Mouse (Mus musculus) neutrophil, adult 65 days (primary cell): Measurements from ENCODE around the gene Olfr1284. TPM values are rescaled to one million over a fixed set of nuclear protein-coding genes. Genes with fewer than 3 reads are reported as not detected.

Experiments
- total RNA-seq: library from RNA; stranded (reverse); gene quantifications from 2 replicates; pipeline ENCODE4 v1.2.4, GENCODE M21; 2023

The Olfr1284 gene
- not detected in 2 replicates for total RNA-seq

GRCm38 (mm10) chr2:111375222-111375621 is at the start of gene Olfr1284:
Olfr1284 (plus strand) TSS chr2:111375522.

GRCm38 (mm10) chr2:111326220-111326619 is 49.1 kb upstream of the Olfr1284 start, which contains the start of gene Olfr1281:
Olfr1281 (plus strand) TSS chr2:111326520.

DNA sequence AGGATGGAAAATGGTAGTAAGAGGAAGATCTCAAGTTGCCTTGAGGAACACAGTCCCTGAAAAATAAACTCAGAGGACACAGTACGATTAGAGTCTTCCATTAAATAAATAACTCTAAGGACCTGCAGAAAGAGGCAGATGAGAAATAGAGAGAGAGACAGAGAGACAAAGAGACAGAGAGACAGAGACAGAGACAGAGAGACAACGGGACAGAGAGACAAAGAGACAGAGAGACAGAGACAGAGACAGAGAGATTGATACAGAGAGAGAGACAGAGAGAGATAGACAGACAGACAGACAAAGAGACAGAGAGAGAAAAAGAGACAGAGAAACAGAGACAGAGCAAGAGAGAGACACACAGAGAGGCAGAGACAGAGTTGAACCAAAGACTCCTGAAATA is 39.3 kb upstream of the Olfr1284 start, which contains the start of gene Olfr1282:
TSS of gene Olfr1282 (minus strand) at position 101 of the 400 bp plus-strand sequence.

GRCm38 (mm10) chr2:111366490-111366889 is 8.8 kb upstream of the Olfr1284 start, which contains the start of gene Olfr1283:
Olfr1283 (plus strand) TSS chr2:111366790.

GRCm38 (mm10) chr2:111422931-111423330 is 47.6 kb downstream of the Olfr1284 start, which contains the start of gene Olfr1286:
Olfr1286 (minus strand) TSS chr2:111423115.

Other genes with a start within 250 kb of the Olfr1284 start
- gene Gm15130, start 222.6 kb upstream of the Olfr1284 start, total RNA-seq: not detected in 2 replicates
- gene 4930430A15Rik, start 145.9 kb upstream of the Olfr1284 start, total RNA-seq: not detected in 2 replicates
- not detected in 2 replicates for gene Olfr1275, start 140.2 kb upstream of the Olfr1284 start, total RNA-seq
- not detected in 2 replicates for gene Olfr1276, start 121.0 kb upstream of the Olfr1284 start, total RNA-seq
- gene Olfr1277, start 101.4 kb upstream of the Olfr1284 start, total RNA-seq: not detected in 2 replicates
- not detected in 2 replicates for gene Olfr1278, start 85.4 kb upstream of the Olfr1284 start, total RNA-seq
- gene Olfr1279, start 74.9 kb upstream of the Olfr1284 start, total RNA-seq: not detected in 2 replicates
- gene Olfr1280, start 61.5 kb upstream of the Olfr1284 start, total RNA-seq: not detected in 2 replicates
- gene Olfr1281, start 49.0 kb upstream of the Olfr1284 start, total RNA-seq: not detected in 2 replicates
- not detected in 2 replicates for gene Olfr1282, start 39.4 kb upstream of the Olfr1284 start, total RNA-seq
- gene Olfr1283, start 8.7 kb upstream of the Olfr1284 start, total RNA-seq: not detected in 2 replicates
- gene Olfr1286, start 47.6 kb downstream of the Olfr1284 start, total RNA-seq: not detected in 2 replicates
- not detected in 2 replicates for gene Olfr1287, start 73.6 kb downstream of the Olfr1284 start, total RNA-seq
- gene Olfr1288, start 98.6 kb downstream of the Olfr1284 start, total RNA-seq: not detected in 2 replicates
- gene Olfr1289, start 105.3 kb downstream of the Olfr1284 start, total RNA-seq: not detected in 2 replicates
- gene Olfr1290, start 118.3 kb downstream of the Olfr1284 start, total RNA-seq: not detected in 2 replicates
- not detected in 2 replicates for gene Olfr1291-ps1, start 121.7 kb downstream of the Olfr1284 start, total RNA-seq
- not detected in 2 replicates for gene Olfr1293-ps, start 149.7 kb downstream of the Olfr1284 start, total RNA-seq
- gene Olfr1294, start 164.8 kb downstream of the Olfr1284 start, total RNA-seq: not detected in 2 replicates
- not detected in 2 replicates for gene Olfr1295, start 194.2 kb downstream of the Olfr1284 start, total RNA-seq